Mouse (Mus musculus): ENCODE results near the gene C1ql4.
"Not testable (repeated sequence)": the region's sequence is repeated elsewhere in the genome, so short reads cannot be mapped to it uniquely, and the experiment has no call there.

The C1ql4 gene

GRCm38 (mm10) chr15:99074600-99075333 is 12.8 kb downstream of the C1ql4 start:
- DNase-seq (ENCODE audit: low read depth, low spot score), result peak; percentile 97

- peak; percentile 30 for DNase-seq (ENCODE audit: low read depth, low spot score)
These were observed 13.5 kb downstream of the C1ql4 start, which contains the start of gene Troap for GRCm38 (mm10) chr15:99074019-99074599. Gene Troap, plus strand, starts transcription at chr15:99074575.

- DNase-seq (ENCODE audit: low read depth, low spot score), result no peak
These were observed 15.6 kb downstream of the C1ql4 start for GRCm38 (mm10) chr15:99071988-99072387.

- no peak for DNase-seq (ENCODE audit: low read depth, low spot score)
These were observed 22.0 kb downstream of the C1ql4 start for GRCm38 (mm10) chr15:99065557-99066165.

- DNase-seq (ENCODE audit: low read depth, low spot score), result peak; percentile 89
These were observed 31.3 kb downstream of the C1ql4 start for GRCm38 (mm10) chr15:99056332-99056731.

GRCm38 (mm10) chr15:99055511-99055961 is 32.1 kb downstream of the C1ql4 start:
- peak; percentile 69 for DNase-seq (ENCODE audit: low read depth, low spot score)

- no peak for DNase-seq (ENCODE audit: low read depth, low spot score)
These were observed 32.6 kb downstream of the C1ql4 start, which contains the start of gene Prph for GRCm38 (mm10) chr15:99055040-99055439. Gene Prph, plus strand, starts transcription at chr15:99055174.

- DNase-seq (ENCODE audit: low read depth, low spot score), result peak; percentile 69
These were observed 34.2 kb downstream of the C1ql4 start for GRCm38 (mm10) chr15:99053373-99053772.

GRCm38 (mm10) chr15:99049473-99050253 is 38.0 kb downstream of the C1ql4 start:
- DNase-seq (ENCODE audit: low read depth, low spot score), result peak; percentile 80

GRCm38 (mm10) chr15:99045734-99046133 is 41.9 kb downstream of the C1ql4 start:
- DNase-seq (ENCODE audit: low read depth, low spot score), result not testable (repeated sequence)

GRCm38 (mm10) chr15:99044854-99045253 is 42.8 kb downstream of the C1ql4 start:
- peak; percentile 83 for DNase-seq (ENCODE audit: low read depth, low spot score)

GRCm38 (mm10) chr15:99042334-99042733 is 45.3 kb downstream of the C1ql4 start:
- DNase-seq (ENCODE audit: low read depth, low spot score), result no peak

GRCm38 (mm10) chr15:99040920-99041856 is 46.4 kb downstream of the C1ql4 start:
- DNase-seq (ENCODE audit: low read depth, low spot score), result no peak

- DNase-seq (ENCODE audit: low read depth, low spot score), result peak; percentile 77
These were observed 47.4 kb downstream of the C1ql4 start for GRCm38 (mm10) chr15:99039996-99040919.

- DNase-seq (ENCODE audit: low read depth, low spot score), result no peak
These were observed 48.3 kb downstream of the C1ql4 start for GRCm38 (mm10) chr15:99039306-99039705.

- no peak for DNase-seq (ENCODE audit: low read depth, low spot score)
These were observed 48.8 kb downstream of the C1ql4 start for GRCm38 (mm10) chr15:99038797-99039196.

GRCm38 (mm10) chr15:99038025-99038424 is 49.6 kb downstream of the C1ql4 start:
- no peak for DNase-seq (ENCODE audit: low read depth, low spot score)

- no peak for DNase-seq (ENCODE audit: low read depth, low spot score)
These were observed 51.2 kb downstream of the C1ql4 start for GRCm38 (mm10) chr15:99036249-99036905.

GRCm38 (mm10) chr15:99035431-99035830 is 52.2 kb downstream of the C1ql4 start:
- DNase-seq (ENCODE audit: low read depth, low spot score), result no peak
